Mouse (Mus musculus) kidney, embryonic 15.5 days (tissue): ENCODE results near the gene Adgrd1. TPM values are rescaled to one million over a fixed set of nuclear protein-coding genes. Genes with fewer than 3 reads are reported as not detected.

Source experiments
- ATAC-seq: fragments of 200-750 bp; cut with Nextera tagmentation; replicated peaks from 2 replicates; pipeline ENCODE4 v1.8.0; 2017; ENCODE audit warnings: moderate TSS enrichment; ENCODE audit not compliant: low FRiP score
- H3K27ac ChIP-seq: fragments of 300-500 bp; sonication (generic); 2 replicates; pipeline ENCODE4 v1.5.1; 2015; ENCODE audit warnings: mild to moderate bottlenecking, inconsistent platforms
- H3K27me3 ChIP-seq: fragments of 300-500 bp; sonication (generic); 2 replicates; pipeline ENCODE4 v1.6.1; 2015; ENCODE audit warnings: inconsistent platforms
- H3K36me3 ChIP-seq: fragments of 300-500 bp; sonication (generic); 2 replicates; pipeline ENCODE4 v1.6.1; 2015; ENCODE audit warnings: inconsistent platforms
- H3K4me1 ChIP-seq: fragments of 300-500 bp; sonication (generic); 2 replicates; pipeline ENCODE4 v1.6.1; 2015; ENCODE audit warnings: inconsistent platforms
- H3K4me2 ChIP-seq: fragments of 300-500 bp; sonication (generic); 2 replicates; pipeline ENCODE4 v1.6.1; 2015; ENCODE audit warnings: moderate library complexity, mild to moderate bottlenecking, inconsistent platforms
- H3K4me3 ChIP-seq: fragments of 300-500 bp; sonication (generic); replicated peaks from 2 replicates; pipeline ENCODE4 v1.5.1; 2015; ENCODE audit warnings: mild to moderate bottlenecking, inconsistent platforms
- H3K9ac ChIP-seq: fragments of 300-500 bp; sonication (generic); 2 replicates; pipeline ENCODE4 v1.6.1; 2015; ENCODE audit warnings: mild to moderate bottlenecking, inconsistent platforms
- H3K9me3 ChIP-seq: fragments of 300-500 bp; sonication (generic); replicated peaks from 2 replicates; pipeline ENCODE4 v1.6.1; 2016; ENCODE audit warnings: inconsistent platforms
- WGBS: fragments of 180-500 bp; shearing (Covaris S2); methylation state at CpG from one replicate; pipeline ENCODE4 v1.1.7; 2015; ENCODE audit warnings: mixed read lengths; 5-methylcytosine and 5-hydroxymethylcytosine counted together
- polyA plus RNA-seq: library from polyadenylated mRNA; unstranded; fragments of >200 nt; fragmentation: Nextera tagmentation; extraction: Ambion mirVana; gene quantifications from 2 replicates; pipeline ENCODE4 v1.2.1, GENCODE M21; 2015

The Adgrd1 gene
- polyA plus RNA-seq, 1 experiment from 2014 or later: 1.8 TPM

DNA sequence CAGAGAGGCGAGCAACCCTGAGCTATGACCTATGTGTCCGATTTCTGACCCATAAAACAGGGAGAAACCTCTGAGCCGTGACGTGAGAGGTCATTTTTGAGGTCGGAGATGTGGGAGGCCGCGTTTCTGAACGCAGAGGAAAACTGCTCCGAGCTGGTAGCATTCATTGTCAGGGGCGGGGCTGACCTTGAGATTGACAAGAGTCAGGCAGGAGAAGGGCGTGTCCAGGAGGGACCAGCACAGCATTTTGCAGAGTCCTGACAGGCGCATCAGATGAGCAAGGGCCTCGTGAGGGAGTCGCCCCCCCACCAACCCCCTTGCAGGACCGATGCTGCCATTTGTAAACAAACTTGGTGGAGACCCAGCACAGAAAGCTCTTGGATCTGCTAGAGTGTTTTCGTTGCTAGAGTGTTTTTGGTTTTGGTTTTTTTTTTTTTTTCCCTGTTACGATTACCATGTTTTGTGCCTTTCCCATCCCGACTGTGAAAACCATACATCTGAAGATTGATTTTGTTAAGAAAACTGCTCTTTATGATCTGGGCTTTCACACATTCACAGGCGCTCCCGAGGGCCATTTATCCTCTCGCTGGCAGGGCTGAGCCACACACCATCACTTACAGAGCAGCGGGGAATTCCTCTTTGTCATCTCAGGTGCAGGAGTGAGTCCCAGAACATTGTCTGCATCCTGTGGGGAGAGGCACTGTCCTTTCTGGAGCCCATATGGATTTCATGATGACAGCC lies 121.1 kb downstream of the Adgrd1 start:
- Histone ChIP-seq H3K27me3 (peaks cover 24% of the 10 kb centered on the region), H3K27ac (no peak overlapping the region; the same call in 1 of the 2 replicates), H3K9me3 (0 out of 2 replicates have a peak, but pooled peaks cover 3% of the 10 kb centered on the region), H3K4me3 (peak overlapping the region; percentile 12), H3K4me1 (peaks cover 32% of the 10 kb centered on the region), H3K9ac (no peak overlapping the region), H3K36me3 (no peaks in the 10 kb centered on the region), H3K4me2 (peak overlapping the region; percentile 42)
- WGBS: 4% methylated on average over 22 of the region's 22 CpGs
- ATAC-seq: no peak

DNA sequence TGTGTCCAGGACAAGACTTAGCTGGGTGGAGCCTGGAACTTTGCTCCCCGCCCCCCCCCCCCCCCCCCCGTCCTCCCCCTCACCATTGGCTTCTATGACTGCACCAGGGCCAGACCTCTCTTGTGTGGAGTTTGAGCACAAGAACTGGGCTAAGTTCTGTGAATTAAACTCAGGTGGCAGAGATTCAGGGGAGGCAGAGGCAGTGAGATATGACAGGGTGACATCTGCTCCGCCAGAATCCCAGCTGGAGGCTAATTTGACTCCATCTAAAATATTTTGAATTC lies 121.6 kb downstream of the Adgrd1 start:
- no peak; the same call in 1 of the 2 replicates for ATAC-seq
- WGBS: 13% methylated on average over 1 of the region's 3 CpGs
- no peak overlapping the region for H3K4me3 ChIP-seq
- H3K9me3 ChIP-seq: 0 out of 2 replicates have a peak, but pooled peaks cover 3% of the 10 kb centered on the region
- peak overlapping the region; percentile 42 for H3K4me2 ChIP-seq
- no peak overlapping the region for H3K9ac ChIP-seq
- peaks cover 32% of the 10 kb centered on the region for H3K4me1 ChIP-seq
- H3K27ac ChIP-seq: no peak overlapping the region
- H3K27me3 ChIP-seq: peaks cover 20% of the 10 kb centered on the region
- no peaks in the 10 kb centered on the region for H3K36me3 ChIP-seq

DNA sequence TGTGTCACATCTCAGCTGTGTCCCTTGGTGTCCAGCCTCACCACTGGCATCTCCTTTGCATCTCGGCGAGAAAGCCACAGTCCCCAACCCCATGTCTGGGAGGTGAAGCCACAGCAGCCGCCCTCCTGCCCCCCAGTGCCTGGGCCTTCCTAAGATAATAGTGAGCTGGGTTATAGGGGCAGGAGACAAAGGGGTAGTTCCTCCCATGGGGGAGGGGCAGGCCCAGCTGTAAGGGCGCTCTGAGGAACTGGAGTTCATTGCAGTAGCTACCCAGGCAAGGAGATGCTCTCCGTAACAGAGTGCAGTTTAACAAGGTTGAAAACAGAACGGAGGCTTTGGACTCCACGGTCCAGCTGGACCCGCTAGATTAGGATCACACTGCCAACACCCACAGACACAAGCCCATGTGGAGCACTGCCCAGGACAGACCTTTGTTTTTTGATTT lies 122.0 kb downstream of the Adgrd1 start:
- no peak overlapping the region for H3K4me2 ChIP-seq
- 0 out of 2 replicates have a peak, but pooled peaks cover 16% of the 10 kb centered on the region for H3K27me3 ChIP-seq
- no peak overlapping the region for H3K27ac ChIP-seq
- peaks cover 32% of the 10 kb centered on the region for H3K4me1 ChIP-seq
- 0 out of 2 replicates have a peak, but pooled peaks cover 3% of the 10 kb centered on the region for H3K9me3 ChIP-seq
- no peak for ATAC-seq
- no peak overlapping the region for H3K4me3 ChIP-seq
- WGBS: 11% methylated on average over 8 of the region's 8 CpGs
- H3K9ac ChIP-seq: no peak overlapping the region
- H3K36me3 ChIP-seq: no peaks in the 10 kb centered on the region

DNA sequence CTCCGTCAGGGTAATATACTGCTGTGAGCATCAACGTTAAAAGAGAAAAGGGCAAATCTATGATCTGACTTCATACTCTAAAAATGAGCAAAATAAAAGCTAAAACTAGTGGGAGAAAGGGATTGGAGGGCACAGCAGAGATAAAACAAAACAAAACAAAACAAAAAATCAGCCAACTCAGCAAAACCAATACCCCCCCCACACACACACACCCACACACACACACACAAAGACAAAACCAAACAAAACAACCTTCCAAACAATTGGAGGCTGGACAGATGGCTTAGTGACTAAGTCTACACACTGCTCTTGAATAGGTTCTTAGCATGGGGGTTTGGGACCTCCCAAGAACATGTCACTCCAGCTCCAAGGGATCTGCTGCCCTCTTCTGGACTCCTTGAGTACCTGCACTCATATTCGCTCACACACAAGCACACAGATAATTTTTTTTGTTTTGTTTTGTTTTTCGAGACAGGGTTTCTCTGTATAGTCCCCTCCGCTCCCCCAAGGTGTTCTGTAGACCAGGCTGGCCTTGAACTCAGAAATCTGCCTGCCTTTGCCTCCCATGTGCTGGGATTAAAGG lies 122.7 kb downstream of the Adgrd1 start:
- Histone ChIP-seq H3K36me3 (no peaks in the 10 kb centered on the region), H3K27ac (no peak overlapping the region), H3K4me3 (no peak overlapping the region), H3K9me3 (0 out of 2 replicates have a peak, but pooled peaks cover 3% of the 10 kb centered on the region), H3K9ac (no peak overlapping the region), H3K4me2 (no peak overlapping the region), H3K27me3 (0 out of 2 replicates have a peak, but pooled peaks cover 12% of the 10 kb centered on the region), H3K4me1 (peaks cover 28% of the 10 kb centered on the region)
- no peak for ATAC-seq
- WGBS: 79% methylated on average over 5 of the region's 5 CpGs

DNA sequence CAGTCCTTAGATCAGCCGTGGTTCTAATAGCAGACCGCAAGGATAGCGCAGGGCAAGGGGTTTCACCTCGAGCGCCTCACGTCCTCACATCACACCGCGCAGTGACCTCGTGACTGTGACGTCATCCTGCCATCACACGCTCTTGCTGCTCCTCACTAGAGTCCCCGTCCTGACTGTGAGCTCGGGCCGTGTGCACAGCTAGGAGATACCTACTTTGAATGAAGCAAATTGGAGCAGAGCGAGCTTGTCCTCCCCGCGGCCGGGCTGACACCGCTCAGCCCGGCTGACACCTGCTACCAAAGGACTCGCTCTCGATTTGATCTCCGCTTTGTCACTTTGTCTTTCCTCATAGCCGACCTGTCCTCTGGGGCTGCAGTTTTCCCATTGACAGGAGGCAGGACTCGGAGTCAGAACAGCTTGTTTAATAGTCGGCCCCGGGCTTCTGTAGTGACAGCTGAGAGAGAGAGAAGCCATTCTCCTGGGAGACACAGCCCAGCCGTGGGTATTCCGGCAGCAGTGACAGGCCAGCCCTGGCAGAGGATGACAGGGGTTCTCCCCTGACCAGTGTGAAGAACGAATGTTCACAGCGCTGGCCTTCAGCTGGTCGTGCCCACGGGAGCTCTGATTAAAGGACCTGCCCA lies 129.4 kb downstream of the Adgrd1 start:
- no peak overlapping the region for H3K9ac ChIP-seq
- no peak for ATAC-seq
- WGBS: 74% methylated on average over 33 of the region's 33 CpGs
- H3K27me3 ChIP-seq: no peaks in the 10 kb centered on the region
- no peaks in the 10 kb centered on the region for H3K4me1 ChIP-seq
- H3K4me2 ChIP-seq: no peak overlapping the region
- no peak overlapping the region for H3K27ac ChIP-seq
- no peaks in the 10 kb centered on the region for H3K36me3 ChIP-seq
- no peaks in the 10 kb centered on the region for H3K9me3 ChIP-seq
- no peak overlapping the region for H3K4me3 ChIP-seq

DNA sequence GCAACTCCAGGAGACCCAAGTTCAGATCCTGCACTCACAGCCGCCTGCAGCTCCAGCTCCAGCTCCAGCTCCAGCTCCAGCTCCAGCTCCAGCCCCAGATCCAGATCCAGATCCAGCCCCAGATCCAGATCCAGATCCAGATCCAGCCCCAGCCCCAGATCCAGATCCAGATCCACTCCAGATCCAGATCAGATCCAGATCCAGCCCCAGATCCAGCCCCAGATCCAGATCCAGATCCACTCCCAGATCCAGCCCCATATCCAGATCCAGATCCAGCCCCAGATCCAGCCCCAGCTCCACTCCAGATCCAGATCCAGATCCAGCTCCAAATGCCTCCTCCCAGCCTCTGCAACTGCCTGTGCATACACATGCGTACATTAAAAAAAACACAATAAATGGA lies 131.6 kb downstream of the Adgrd1 start:
- no peak for ATAC-seq
- no peaks in the 10 kb centered on the region for H3K27me3 ChIP-seq
- no peaks in the 10 kb centered on the region for H3K36me3 ChIP-seq
- H3K4me1 ChIP-seq: peaks cover 7% of the 10 kb centered on the region; the same call in 1 of the 2 replicates
- H3K4me2 ChIP-seq: no peak overlapping the region
- H3K9ac ChIP-seq: no peak overlapping the region
- no peaks in the 10 kb centered on the region for H3K9me3 ChIP-seq
- no peak overlapping the region for H3K4me3 ChIP-seq
- 93% methylated on average over 2 of the region's 2 CpGs for WGBS
- no peak overlapping the region for H3K27ac ChIP-seq

DNA sequence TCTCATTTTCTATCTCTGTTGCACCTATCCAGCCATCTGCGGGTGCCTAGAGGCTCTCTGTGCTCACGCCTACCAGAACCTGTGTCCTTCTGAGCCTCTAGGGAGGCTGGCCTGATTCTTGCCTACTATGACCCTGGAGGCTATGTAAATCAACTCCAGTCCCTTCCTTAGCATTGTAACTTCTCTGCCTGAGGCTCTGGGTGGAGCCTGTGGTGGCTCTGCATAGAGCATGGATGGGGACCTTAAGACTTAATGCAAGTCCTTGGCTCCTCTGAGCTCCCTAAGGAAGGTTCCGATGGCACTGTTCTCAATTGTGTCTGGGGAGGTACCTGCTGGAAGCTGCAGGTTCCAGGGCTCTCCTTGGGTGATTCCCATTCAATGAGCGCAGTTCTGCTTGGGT lies 136.8 kb downstream of the Adgrd1 start:
- no peaks in the 10 kb centered on the region for H3K9me3 ChIP-seq
- H3K4me1 ChIP-seq: peaks cover 15% of the 10 kb centered on the region
- H3K36me3 ChIP-seq: no peaks in the 10 kb centered on the region
- no peak overlapping the region for H3K4me3 ChIP-seq
- H3K27ac ChIP-seq: no peak overlapping the region
- ATAC-seq: no peak
- H3K27me3 ChIP-seq: no peaks in the 10 kb centered on the region
- no peak overlapping the region for H3K4me2 ChIP-seq
- WGBS: 98% methylated on average over 4 of the region's 4 CpGs
- H3K9ac ChIP-seq: no peak overlapping the region

DNA sequence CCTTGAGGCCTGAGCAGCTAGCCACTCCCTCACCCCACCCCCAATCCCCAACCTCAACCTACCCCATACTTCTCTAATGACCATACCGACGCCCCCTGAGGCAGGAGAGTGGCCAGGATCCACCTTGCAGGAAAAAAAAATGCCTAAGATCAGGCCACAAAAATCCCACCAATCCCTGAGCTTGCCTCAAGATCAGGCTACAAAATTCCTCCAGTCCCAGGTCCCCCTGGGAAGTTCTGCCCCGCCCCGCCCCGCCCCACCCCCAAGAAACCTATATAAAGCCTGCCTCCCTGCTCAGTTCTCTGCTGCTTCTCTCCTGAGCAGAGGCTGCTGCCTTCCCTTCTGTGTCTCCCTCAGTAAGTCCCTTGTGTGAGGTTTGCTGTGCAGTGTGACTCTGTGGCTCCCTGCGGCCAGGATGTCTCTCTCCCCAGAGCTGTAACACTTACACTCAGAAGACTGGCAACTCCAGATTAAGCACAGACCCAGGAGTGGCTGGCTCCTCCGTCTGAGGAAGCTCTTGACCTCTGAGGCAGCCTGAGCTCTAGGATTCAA lies 137.4 kb downstream of the Adgrd1 start:
- WGBS: 80% methylated on average over 7 of the region's 7 CpGs
- no peak overlapping the region for H3K27ac ChIP-seq
- ATAC-seq: no peak
- H3K9ac ChIP-seq: no peak overlapping the region
- H3K4me1 ChIP-seq: peaks cover 15% of the 10 kb centered on the region
- no peaks in the 10 kb centered on the region for H3K36me3 ChIP-seq
- no peak overlapping the region for H3K4me2 ChIP-seq
- H3K27me3 ChIP-seq: no peaks in the 10 kb centered on the region
- H3K9me3 ChIP-seq: no peaks in the 10 kb centered on the region
- H3K4me3 ChIP-seq: no peak overlapping the region

DNA sequence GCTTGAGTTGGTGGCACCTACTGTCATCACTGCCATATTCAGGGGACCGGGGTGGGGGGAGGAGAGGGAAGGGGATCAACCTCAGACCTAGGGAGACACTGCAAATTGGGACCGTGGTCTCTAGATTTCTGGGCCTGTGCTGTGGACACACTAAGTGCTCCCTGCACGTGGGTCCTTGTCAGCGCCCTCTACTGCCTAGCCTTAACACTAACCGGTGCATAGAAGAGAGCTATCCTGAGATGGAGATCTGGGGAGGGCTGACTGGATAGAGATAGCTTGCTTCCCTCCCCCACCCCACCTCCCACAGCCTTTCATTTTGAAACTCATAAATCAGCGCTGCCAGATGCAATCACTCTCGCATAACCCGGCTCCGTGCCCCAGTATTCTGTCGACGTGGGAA lies 139.8 kb downstream of the Adgrd1 start:
- no peak for ATAC-seq
- no peak overlapping the region for H3K27ac ChIP-seq
- H3K9me3 ChIP-seq: no peaks in the 10 kb centered on the region
- no peaks in the 10 kb centered on the region for H3K27me3 ChIP-seq
- H3K4me2 ChIP-seq: no peak overlapping the region
- 64% methylated on average over 11 of the region's 11 CpGs for WGBS
- H3K36me3 ChIP-seq: no peaks in the 10 kb centered on the region
- no peak overlapping the region for H3K4me3 ChIP-seq
- H3K9ac ChIP-seq: no peak overlapping the region
- H3K4me1 ChIP-seq: peaks cover 15% of the 10 kb centered on the region

DNA sequence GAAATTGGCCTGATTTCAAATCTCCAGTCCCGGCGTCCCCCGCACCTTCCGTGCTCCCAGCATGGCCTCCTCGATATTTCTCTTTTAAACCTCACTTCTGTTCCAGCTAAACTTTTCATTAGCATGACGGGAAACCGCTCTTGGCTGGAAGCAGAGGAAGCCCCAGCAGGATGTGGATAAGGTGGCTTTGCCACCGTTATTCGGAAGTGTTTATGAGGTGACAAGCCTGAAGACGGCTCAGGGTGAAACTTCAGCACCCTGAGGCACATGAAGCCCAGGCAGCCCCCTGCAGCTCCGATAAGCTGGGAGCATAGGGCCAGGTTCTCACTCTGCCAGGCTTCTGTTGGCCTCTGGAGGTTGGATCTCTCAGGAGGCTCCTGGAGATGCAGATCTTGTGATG lies 145.3 kb downstream of the Adgrd1 start:
- no peaks in the 10 kb centered on the region for H3K36me3 ChIP-seq
- H3K4me2 ChIP-seq: no peak overlapping the region
- WGBS: 70% methylated on average over 11 of the region's 11 CpGs
- H3K27me3 ChIP-seq: peaks cover 7% of the 10 kb centered on the region; the same call in 1 of the 2 replicates
- no peaks in the 10 kb centered on the region for H3K9me3 ChIP-seq
- no peak overlapping the region for H3K9ac ChIP-seq
- H3K4me1 ChIP-seq: no peaks in the 10 kb centered on the region
- H3K4me3 ChIP-seq: no peak overlapping the region
- no peak overlapping the region for H3K27ac ChIP-seq
- ATAC-seq: no peak

DNA sequence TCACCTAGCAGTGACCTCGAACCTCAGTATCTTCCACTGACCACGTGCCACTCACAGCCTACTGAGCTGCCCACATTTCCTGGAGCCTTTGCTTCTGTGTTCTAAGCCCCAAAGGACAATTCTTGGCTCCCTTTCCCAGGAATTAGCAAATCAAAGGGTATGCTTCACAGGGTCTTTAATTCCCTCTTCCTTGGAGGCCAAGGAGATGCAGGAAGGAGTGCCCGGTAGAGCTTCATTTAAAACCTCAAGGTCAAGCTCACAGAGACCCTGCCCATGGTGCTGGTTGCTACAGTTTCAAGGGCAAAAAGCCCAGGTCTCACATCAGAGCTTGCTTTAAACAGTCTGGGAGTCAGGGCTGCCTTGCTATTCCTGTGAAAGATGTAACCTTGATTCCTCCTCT lies 145.7 kb downstream of the Adgrd1 start:
- no peak for ATAC-seq
- no peak overlapping the region for H3K4me2 ChIP-seq
- H3K9ac ChIP-seq: no peak overlapping the region
- no peaks in the 10 kb centered on the region for H3K4me1 ChIP-seq
- H3K27me3 ChIP-seq: peaks cover 7% of the 10 kb centered on the region; the same call in 1 of the 2 replicates
- no peaks in the 10 kb centered on the region for H3K36me3 ChIP-seq
- no peak overlapping the region for H3K4me3 ChIP-seq
- H3K27ac ChIP-seq: no peak overlapping the region
- WGBS: 48% methylated on average over 3 of the region's 3 CpGs
- no peaks in the 10 kb centered on the region for H3K9me3 ChIP-seq

DNA sequence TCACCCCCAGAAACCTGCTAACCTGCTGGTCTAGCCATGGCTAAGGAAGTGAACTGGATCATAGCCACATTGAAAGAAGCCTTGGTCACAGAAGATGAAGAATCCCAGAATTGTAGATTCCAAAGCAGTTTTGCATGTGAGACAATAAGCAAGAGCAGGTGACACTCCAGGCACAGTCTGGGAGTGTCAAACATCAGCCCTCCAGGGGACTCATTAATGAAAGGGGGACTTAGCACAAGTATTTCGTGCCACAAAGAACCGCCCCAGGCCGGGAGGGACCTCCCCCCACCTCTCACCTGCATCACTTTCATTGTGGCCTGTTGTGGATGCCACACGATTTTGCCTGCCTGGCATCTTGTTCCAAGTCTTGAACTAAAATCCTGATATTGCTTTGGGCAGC lies 146.6 kb downstream of the Adgrd1 start:
- no peak overlapping the region for H3K27ac ChIP-seq
- H3K9ac ChIP-seq: no peak overlapping the region
- H3K4me2 ChIP-seq: no peak overlapping the region
- 78% methylated on average over 4 of the region's 4 CpGs for WGBS
- ATAC-seq: no peak
- H3K36me3 ChIP-seq: no peaks in the 10 kb centered on the region
- H3K9me3 ChIP-seq: no peaks in the 10 kb centered on the region
- no peaks in the 10 kb centered on the region for H3K4me1 ChIP-seq
- no peak overlapping the region for H3K4me3 ChIP-seq
- peaks cover 7% of the 10 kb centered on the region; the same call in 1 of the 2 replicates for H3K27me3 ChIP-seq
